Mouse (Mus musculus) kidney, postnatal 36 days (tissue): ENCODE measurements around the gene Cdc42ep3.

ENCODE experiments used
- DNase-seq, 2 experiments: peaks; one replicate each; pipeline ENCODE4 v3.0.0; 2021 to 2022; ENCODE audit warnings: mixed read lengths in 2 of 2

Gene Cdc42ep3

GRCm38 (mm10) chr17:79285030-79285601 is 69.8 kb downstream of the Cdc42ep3 start:
- DNase-seq = no peak
